Mouse (Mus musculus): ENCODE measurements at regions not wholly inside any gene's neighbourhood (a gene's known extent, or its start where the extent isn't known, plus 50 kb on each side); places are given as distances from the start of the nearest gene placed in this dataset.

GRCm38 (mm10) chr15:65733326-65733725 is 718.6 kb upstream of the Gm21961 start:
- no peak for DNase-seq

GRCm38 (mm10) chr15:65731308-65731707 is 716.6 kb upstream of the Gm21961 start:
- DNase-seq, result no peak

GRCm38 (mm10) chr15:65727061-65727460 is 712.4 kb upstream of the Gm21961 start:
- no peak for DNase-seq

- no peak for DNase-seq
Measured at GRCm38 (mm10) chr15:65726271-65726670, 711.6 kb upstream of the Gm21961 start.

GRCm38 (mm10) chr15:65703559-65703958 is 688.9 kb upstream of the Gm21961 start:
- peak; percentile 56 to 63 for DNase-seq

- DNase-seq, result peak; percentile 47 to 62
Measured at GRCm38 (mm10) chr15:65701510-65701909, 686.8 kb upstream of the Gm21961 start.

GRCm38 (mm10) chr15:65698596-65698995 is 683.9 kb upstream of the Gm21961 start:
- DNase-seq, result no peak

Data from cerebellum, postnatal 10 days (tissue).